Mouse (Mus musculus) ES-Bruce4 (cell line): ENCODE results near the gene Trir. TPM values are rescaled to one million over a fixed set of nuclear protein-coding genes. Genes with fewer than 3 reads are reported as not detected.

Source experiments
- H3K27ac ChIP-seq: 2 replicates; pipeline ENCODE4 v1.5.1; 2012; ENCODE audit warnings: low read length, inconsistent platforms; ENCODE audit not compliant: insufficient read depth
- H3K27me3 ChIP-seq: 2 replicates; pipeline ENCODE4 v1.6.1; 2012; ENCODE audit warnings: mild to moderate bottlenecking, low read length, inconsistent platforms; ENCODE audit not compliant: control insufficient read depth, poor library complexity, insufficient read depth, severe bottlenecking
- H3K36me3 ChIP-seq: 2 replicates; pipeline ENCODE4 v1.6.1; 2012; ENCODE audit warnings: inconsistent platforms, mild to moderate bottlenecking, low read length, moderate library complexity; ENCODE audit not compliant: control insufficient read depth, poor library complexity, insufficient read depth, severe bottlenecking
- H3K4me1 ChIP-seq: one replicate; pipeline ENCODE4 v1.8.1; 2011; ENCODE audit warnings: low read length; ENCODE audit not compliant: control insufficient read depth, insufficient read depth
- H3K4me3 ChIP-seq: 2 replicates; pipeline ENCODE4 v1.5.1; 2011; ENCODE audit warnings: low read depth, mild to moderate bottlenecking, low read length
- H3K9ac ChIP-seq: 2 replicates; pipeline ENCODE4 v1.6.1; 2012; ENCODE audit warnings: low read depth, mild to moderate bottlenecking, inconsistent platforms; ENCODE audit not compliant: poor library complexity, severe bottlenecking
- H3K9me3 ChIP-seq: replicated peaks from 2 replicates; pipeline ENCODE4 v1.6.1; 2012; ENCODE audit warnings: mild to moderate bottlenecking, low read length, inconsistent platforms; ENCODE audit not compliant: control insufficient read depth, poor library complexity, insufficient read depth, severe bottlenecking
- CTCF ChIP-seq: IDR thresholded peaks from one replicate; pipeline ENCODE4 v1.8.1; 2011; ENCODE audit warnings: low read depth, low read length
- EP300 ChIP-seq: IDR thresholded peaks from 2 replicates; pipeline ENCODE4 v1.6.1; 2011; ENCODE audit warnings: low read depth, low read length; ENCODE audit not compliant: insufficient read depth
- POLR2A ChIP-seq: IDR thresholded peaks from one replicate; pipeline ENCODE4 v1.8.1; 2011; ENCODE audit warnings: low read length; ENCODE audit not compliant: insufficient read depth
- polyA plus RNA-seq: library from polyadenylated mRNA; stranded (reverse); fragments of >200 nt; gene quantifications from 2 replicates; pipeline ENCODE4 v1.2.4, GENCODE M21; 2011; ENCODE audit warnings: low read depth; ENCODE audit not compliant: missing spikeins, insufficient read depth, insufficient read length

Gene Trir
- polyA plus RNA-seq, 1 experiment: 82.4 TPM

- Histone ChIP-seq H3K4me3 (peak overlapping the region; percentile 73), H3K27ac (peak overlapping the region; percentile 10; the same call in 1 of the 2 replicates), H3K36me3 (no peaks in the 10 kb centered on the region), H3K9ac (peak overlapping the region; percentile 74), H3K4me1 (peaks cover 8% of the 10 kb centered on the region), H3K27me3 (no peaks in the 10 kb centered on the region), H3K9me3 (no peaks in the 10 kb centered on the region)
- no peak for TF ChIP-seq POLR2A
- TF ChIP-seq CTCF: no peak
- no peak for TF ChIP-seq EP300
These were observed 40.2 kb upstream of the Trir start for GRCm38 (mm10) chr8:84986379-84986945.

- no peaks in the 10 kb centered on the region; the same call in 1 of the 2 replicates for H3K36me3 ChIP-seq
- no peak overlapping the region for H3K9ac ChIP-seq
- no peak overlapping the region for H3K4me3 ChIP-seq
- no peaks in the 10 kb centered on the region for H3K27me3 ChIP-seq
- H3K9me3 ChIP-seq: no peaks in the 10 kb centered on the region
- no peak for TF ChIP-seq POLR2A
- no peak for TF ChIP-seq EP300
- no peak for TF ChIP-seq CTCF
- peak overlapping the region; percentile 57 for H3K27ac ChIP-seq
- peaks cover 8% of the 10 kb centered on the region for H3K4me1 ChIP-seq
These were observed 39.2 kb upstream of the Trir start for GRCm38 (mm10) chr8:84987388-84987787.

GRCm38 (mm10) chr8:84987903-84988302 lies 38.7 kb upstream of the Trir start:
- no peaks in the 10 kb centered on the region for H3K27me3 ChIP-seq
- TF ChIP-seq CTCF (no peak), POLR2A (no peak), EP300 (peak; percentile 90)
- peak overlapping the region; percentile 57 for H3K27ac ChIP-seq
- H3K9me3 ChIP-seq: no peaks in the 10 kb centered on the region
- H3K4me1 ChIP-seq: peaks cover 6% of the 10 kb centered on the region
- H3K9ac ChIP-seq: no peak overlapping the region
- H3K36me3 ChIP-seq: peaks cover under 1% of the 10 kb centered on the region
- no peak overlapping the region for H3K4me3 ChIP-seq

GRCm38 (mm10) chr8:84989311-84989731 lies 37.3 kb upstream of the Trir start:
- Histone ChIP-seq H3K9me3 (no peaks in the 10 kb centered on the region), H3K27me3 (no peaks in the 10 kb centered on the region), H3K36me3 (peaks cover 4% of the 10 kb centered on the region), H3K4me1 (peaks cover 6% of the 10 kb centered on the region), H3K27ac (peak overlapping the region; percentile 80), H3K9ac (peak overlapping the region; percentile 73), H3K4me3 (peak overlapping the region; percentile 20)
- TF ChIP-seq CTCF (no peak), EP300 (0 out of 2 replicates have a peak, but pooled peaks have one; percentile 35)

GRCm38 (mm10) chr8:84989810-84990209 lies 36.8 kb upstream of the Trir start:
- Histone ChIP-seq H3K4me1 (peaks cover 3% of the 10 kb centered on the region), H3K27me3 (no peaks in the 10 kb centered on the region), H3K27ac (peak overlapping the region; percentile 85)

GRCm38 (mm10) chr8:84990349-84990748 lies 36.3 kb upstream of the Trir start, which contains the start of gene Hook2:
TSS of gene Hook2 (plus strand) at chr8:84990603.
- H3K4me1 ChIP-seq: peaks cover 5% of the 10 kb centered on the region
- no peaks in the 10 kb centered on the region for H3K27me3 ChIP-seq
- H3K4me3 ChIP-seq: peak within 1 kb of the TSS; percentile 76
- TF ChIP-seq EP300: peak; percentile 81
- TF ChIP-seq CTCF: peak; percentile 99
- TF ChIP-seq POLR2A: peak; percentile 48
- peak within 1 kb of the TSS; percentile 73 for H3K9ac ChIP-seq
- peaks cover 10% of the 10 kb centered on the region for H3K36me3 ChIP-seq
- H3K27ac ChIP-seq: peak within 1 kb of the TSS; percentile 85
- H3K9me3 ChIP-seq: no peaks in the 10 kb centered on the region

More at GRCm38 (mm10) chr8:84989810-84990209, 36.8 kb upstream of the Trir start:
- TF ChIP-seq CTCF (peak; percentile 86), POLR2A (no peak), EP300 (peak; percentile 89)
- Histone ChIP-seq H3K9ac (peak overlapping the region; percentile 73), H3K9me3 (no peaks in the 10 kb centered on the region), H3K4me3 (peak overlapping the region; percentile 71), H3K36me3 (peaks cover 5% of the 10 kb centered on the region)
